Comparison of ENCODE assay signal across 8 mouse cellular contexts in genomic region chr4:40240272-40240744, GRCm38 (mm10). TPM values are rescaled to one million over a fixed set of nuclear protein-coding genes. Genes with fewer than 3 reads are reported as not detected.
DNase-seq lines count a peak whose midpoint lies in the region; ATAC-seq lines count a peak whose summit lies in the region.

No protein-coding gene starts in this region.

- H3K4me3 ChIP-seq in forebrain, embryonic 13.5 days: peak overlapping the region; percentile 52
- H3K4me3 ChIP-seq in liver, embryonic 13.5 days (replicated peaks): peak overlapping the region; percentile 69

- 49% methylated on average over 5 of the region's 5 CpGs for WGBS in forebrain, embryonic 13.5 days
- WGBS in liver, embryonic 13.5 days (ENCODE audit: insufficient replicate concordance): 42% methylated on average over 5 of the region's 5 CpGs

- peaks cover 10% of the 10 kb centered on the region for H3K4me1 ChIP-seq in forebrain, embryonic 13.5 days
- peaks cover 11% of the 10 kb centered on the region for H3K4me1 ChIP-seq in liver, embryonic 13.5 days (replicated peaks)

- ATAC-seq in CD4-positive, CD25-positive, alpha-beta regulatory T cell, adult 4 months: no peak
- ATAC-seq in forebrain, embryonic 13.5 days: peak; percentile 38
- ATAC-seq in liver, embryonic 13.5 days (ENCODE audit: low read depth): peak; percentile 33
- no peak for ATAC-seq in erythroid progenitor cell, adult 5-6 weeks (replicated peaks; ENCODE audit: low FRiP score, poor library complexity, severe bottlenecking)

- 0 out of 2 replicates have a peak, but pooled peaks cover 5% of the 10 kb centered on the region for H3K27me3 ChIP-seq in forebrain, embryonic 13.5 days
- H3K27me3 ChIP-seq in liver, embryonic 13.5 days: no peaks in the 10 kb centered on the region

- H3K4me2 ChIP-seq in forebrain, embryonic 13.5 days: peak overlapping the region; percentile 82
- H3K4me2 ChIP-seq in liver, embryonic 13.5 days: peak overlapping the region; percentile 82

- H3K36me3 ChIP-seq in forebrain, embryonic 13.5 days (ENCODE audit: poor library complexity, severe bottlenecking): no peaks in the 10 kb centered on the region
- no peaks in the 10 kb centered on the region for H3K36me3 ChIP-seq in liver, embryonic 13.5 days

- DNase-seq in CD4-positive, CD25-positive, alpha-beta regulatory T cell, adult 2 months (ENCODE audit: low read depth, low spot score): peak; percentile 23
- peak; percentile 29 for DNase-seq in 3134 (ENCODE audit: extremely low read depth, insufficient read length, low spot score)
- no peak for DNase-seq in liver, embryonic 13.5 days
- no peak for DNase-seq in left cerebral cortex, postnatal 25 days (ENCODE audit: low spot score in 2 of 2)
- no peak for DNase-seq in left cerebral cortex, postnatal 10 days (ENCODE audit: extremely low spot score in 1 of 2, low spot score in 2 of 2)

- no peaks in the 10 kb centered on the region for H3K9me3 ChIP-seq in forebrain, embryonic 13.5 days (replicated peaks)
- H3K9me3 ChIP-seq in liver, embryonic 13.5 days (replicated peaks): no peaks in the 10 kb centered on the region

- intact Hi-C loops in left cerebral cortex, postnatal 25 days (cut with DNase I): no loop called here
- intact Hi-C loops in left cerebral cortex, postnatal 10 days (cut with DNase I): no loop called here

- no peak overlapping the region for H3K27ac ChIP-seq in forebrain, embryonic 13.5 days
- 0 out of 2 replicates have a peak overlapping the region, but pooled peaks have one; percentile 3 for H3K27ac ChIP-seq in liver, embryonic 13.5 days

- H3K9ac ChIP-seq in forebrain, embryonic 13.5 days: peak overlapping the region; percentile 63; the same call in 1 of the 2 replicates
- H3K9ac ChIP-seq in liver, embryonic 13.5 days: peak overlapping the region; percentile 71; the same call in 1 of the 2 replicates

RNA-seq across cellular contexts. Expression of gene Ddx58, which starts 0.7 kb away (rescaled TPM):
- 100 to 1,000 TPM in 1 of 2 experiments, 10 to 100 TPM in 1; 85.3 to 103 TPM for polyA plus RNA-seq in CD4-positive, CD25-positive, alpha-beta regulatory T cell, adult 4 months (2017; shearing (Covaris generic))
- 1.5 and 2.0 TPM in 2 replicates for polyA plus RNA-seq in forebrain, embryonic 13.5 days (2015; fragmentation: Nextera tagmentation; extraction: Ambion mirVana)
- polyA plus RNA-seq in liver, embryonic 13.5 days (2015; fragmentation: Nextera tagmentation; extraction: Ambion mirVana): 2.8 and 3.6 TPM in 2 replicates
- total RNA-seq in left cerebral cortex, postnatal 25 days (2021): 1 to 10 TPM; 2.6 to 4.5 TPM
- 1 to 10 TPM; 3.5 to 4.8 TPM for total RNA-seq in left cerebral cortex, postnatal 10 days (2021)
- 5.0 and 16.6 TPM in 2 replicates for total RNA-seq in erythroid progenitor cell, adult 5-6 weeks (2015; ENCODE audit: low replicate concordance)
- 11.3 and 18.1 TPM in 2 replicates for total RNA-seq in erythroid progenitor cell, adult 5-6 weeks (2017; ENCODE audit: low replicate concordance)

RNA-seq across cellular contexts. Expression of gene Smim27, which starts 29.1 kb away (rescaled TPM):
- 10 to 100 TPM; 27.6 to 70.5 TPM for polyA plus RNA-seq in CD4-positive, CD25-positive, alpha-beta regulatory T cell, adult 4 months (2017; shearing (Covaris generic))
- polyA plus RNA-seq in forebrain, embryonic 13.5 days (2015; fragmentation: Nextera tagmentation; extraction: Ambion mirVana): 31.6 and 32.4 TPM in 2 replicates
- polyA plus RNA-seq in liver, embryonic 13.5 days (2015; fragmentation: Nextera tagmentation; extraction: Ambion mirVana): 20.3 and 26.5 TPM in 2 replicates
- total RNA-seq in left cerebral cortex, postnatal 25 days (2021): 10 to 100 TPM; 14.4 to 15.7 TPM
- 10 to 100 TPM in 1 of 2 experiments, 1 to 10 TPM in 1; 8.5 to 14.4 TPM for total RNA-seq in left cerebral cortex, postnatal 10 days (2021)
- total RNA-seq in erythroid progenitor cell, adult 5-6 weeks (2015; ENCODE audit: low replicate concordance): 3.4 and 14.8 TPM in 2 replicates
- 1.2 TPM in 1 of 2 replicates, not detected in the other for total RNA-seq in erythroid progenitor cell, adult 5-6 weeks (2017; ENCODE audit: low replicate concordance)

RNA-seq across cellular contexts. Expression of gene Topors, which starts 29.3 kb away (rescaled TPM):
- polyA plus RNA-seq in CD4-positive, CD25-positive, alpha-beta regulatory T cell, adult 4 months (2017; shearing (Covaris generic)): 10 to 100 TPM; 20.1 to 23.5 TPM
- 41.1 and 41.6 TPM in 2 replicates for polyA plus RNA-seq in forebrain, embryonic 13.5 days (2015; fragmentation: Nextera tagmentation; extraction: Ambion mirVana)
- polyA plus RNA-seq in liver, embryonic 13.5 days (2015; fragmentation: Nextera tagmentation; extraction: Ambion mirVana): 18.3 and 21.4 TPM in 2 replicates
- total RNA-seq in left cerebral cortex, postnatal 25 days (2021): 10 to 100 TPM; 18.7 to 19.1 TPM
- total RNA-seq in left cerebral cortex, postnatal 10 days (2021): 10 to 100 TPM; 16.0 to 17.8 TPM
- total RNA-seq in erythroid progenitor cell, adult 5-6 weeks (2015; ENCODE audit: low replicate concordance): 21.8 and 25.2 TPM in 2 replicates
- total RNA-seq in erythroid progenitor cell, adult 5-6 weeks (2017; ENCODE audit: low replicate concordance): 18.8 and 27.9 TPM in 2 replicates

RNA-seq across cellular contexts. Expression of gene Ndufb6, which starts 38.9 kb away (rescaled TPM):
- 100 to 1,000 TPM; 112 to 124 TPM for polyA plus RNA-seq in CD4-positive, CD25-positive, alpha-beta regulatory T cell, adult 4 months (2017; shearing (Covaris generic))
- polyA plus RNA-seq in forebrain, embryonic 13.5 days (2015; fragmentation: Nextera tagmentation; extraction: Ambion mirVana): 306 and 322 TPM in 2 replicates
- polyA plus RNA-seq in liver, embryonic 13.5 days (2015; fragmentation: Nextera tagmentation; extraction: Ambion mirVana): 197 and 202 TPM in 2 replicates
- total RNA-seq in left cerebral cortex, postnatal 25 days (2021): 100 to 1,000 TPM; 183 to 190 TPM
- 100 to 1,000 TPM; 213 to 222 TPM for total RNA-seq in left cerebral cortex, postnatal 10 days (2021)
- 22.7 and 43.6 TPM in 2 replicates for total RNA-seq in erythroid progenitor cell, adult 5-6 weeks (2015; ENCODE audit: low replicate concordance)
- total RNA-seq in erythroid progenitor cell, adult 5-6 weeks (2017; ENCODE audit: low replicate concordance): 4.8 and 17.7 TPM in 2 replicates

Comparison
In these comparisons a context has a peak if more than half of its experiments do, and no peak if none do; other contexts are left out.
1. DNase-seq: peak in CD4-positive, CD25-positive, alpha-beta regulatory T cell, adult 2 months (single experiment) and 3134 (single experiment); none in liver, embryonic 13.5 days (single experiment), left cerebral cortex, postnatal 25 days (0 of 2) and left cerebral cortex, postnatal 10 days (0 of 2).
2. ATAC-seq: peak in forebrain, embryonic 13.5 days (single experiment) and liver, embryonic 13.5 days (single experiment); none in CD4-positive, CD25-positive, alpha-beta regulatory T cell, adult 4 months (single experiment) and erythroid progenitor cell, adult 5-6 weeks (single experiment).